Mouse (Mus musculus) megakaryocyte, adult 5-6 weeks (primary cell): ENCODE data around the gene Lsr. TPM values are rescaled to one million over a fixed set of nuclear protein-coding genes. Genes with fewer than 3 reads are reported as not detected.
A peak's percentile ranks its signal among the peaks of the same experiment; 100 is the strongest.
"Not testable (repeated sequence)": the region's sequence is repeated elsewhere in the genome, so short reads cannot be mapped to it uniquely, and the experiment has no call there.

Experiments used
- ATAC-seq: 2 replicates; pipeline ENCODE4 v1.8.0; 2016; ENCODE audit warnings: mild to moderate bottlenecking, inconsistent platforms; ENCODE audit not compliant: poor library complexity, severe bottlenecking
- total RNA-seq, 2 experiments: library from RNA; stranded (forward) in 1 of 2; stranded (reverse) in 1 of 2; fragments of 153-499, 151-499 nt in 1 of 2; fragments of 221-1000, 200-1000 nt in 1 of 2; gene quantifications; 2 replicates each; pipeline versions ENCODE4 v1.2.3 to v1.2.4; 2015 to 2017

The Lsr gene
- total RNA-seq, 2 experiments from 2014 or later, result 6.1 to 7.3 TPM

GRCm38 (mm10) chr7:30964366-30964765 lies 8.9 kb downstream of the Lsr start:
- no peak for ATAC-seq

- ATAC-seq, result no peak
These were observed 10.4 kb downstream of the Lsr start for GRCm38 (mm10) chr7:30962862-30963261.

GRCm38 (mm10) chr7:30959786-30960349 lies 13.4 kb downstream of the Lsr start:
- no peak for ATAC-seq

DNA sequence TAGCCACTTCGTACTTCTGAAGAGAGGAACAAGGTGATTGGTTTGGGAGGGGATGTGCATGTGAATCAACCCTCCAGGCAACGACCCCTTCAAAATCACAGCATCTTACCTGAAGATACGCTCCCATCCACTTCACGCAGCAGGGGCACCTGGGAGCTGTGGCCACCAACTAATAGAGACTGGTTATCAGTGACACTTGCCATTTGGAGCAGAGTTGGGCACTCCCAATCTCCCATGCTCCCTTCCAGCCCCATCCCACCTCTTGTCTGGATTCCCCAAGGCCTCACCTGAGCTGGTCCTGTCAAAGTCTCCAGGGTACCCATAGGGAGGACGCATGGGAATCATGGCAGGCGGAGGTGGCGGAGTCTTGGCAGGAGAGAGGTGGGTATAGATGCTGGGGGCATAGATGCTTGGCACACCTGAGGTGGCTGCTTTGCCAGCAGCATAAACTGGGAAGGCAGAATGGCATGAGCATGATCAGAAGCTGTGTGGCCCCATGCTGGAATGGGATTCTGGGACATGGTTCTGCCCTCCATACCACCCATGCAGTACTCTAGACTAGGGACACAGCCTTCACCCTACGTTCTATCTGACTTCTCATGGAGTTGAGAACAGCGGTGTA lies 14.3 kb downstream of the Lsr start:
- no peak for ATAC-seq

DNA sequence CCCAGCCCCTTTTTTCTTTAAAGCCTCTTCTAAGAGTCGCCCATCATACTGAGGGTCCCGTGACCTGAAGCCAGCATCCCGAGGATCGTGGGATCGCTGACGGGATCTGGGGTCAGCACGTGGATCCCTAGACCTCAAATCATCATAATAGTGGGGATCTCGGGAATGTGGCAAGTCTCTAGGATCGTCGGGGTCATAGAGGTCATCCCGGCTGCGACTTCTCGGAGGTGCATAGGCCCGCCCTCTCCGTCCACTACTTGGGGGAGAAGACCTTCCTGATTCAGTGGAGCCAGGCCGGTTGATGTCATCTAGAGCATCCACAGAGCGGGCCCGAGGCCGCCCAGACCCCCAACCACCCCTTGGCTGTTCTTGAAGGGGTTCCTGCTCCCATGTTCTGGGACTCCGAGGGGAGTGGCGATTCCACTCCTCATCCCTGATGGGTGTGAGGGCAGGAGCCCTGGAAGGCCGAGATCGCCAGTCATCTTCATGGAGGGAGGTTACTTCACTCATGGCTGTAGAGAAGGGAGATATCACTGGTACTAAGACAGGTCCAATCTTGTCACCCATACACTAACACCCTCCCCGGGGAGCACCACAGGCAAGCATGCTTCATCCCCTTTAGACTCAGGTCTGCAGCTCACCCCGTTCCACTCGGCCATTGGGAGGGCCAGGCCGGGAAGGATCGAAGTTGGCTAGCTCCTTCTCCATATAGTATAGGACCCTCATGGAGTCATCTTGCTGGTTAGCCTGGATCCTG lies 15.0 kb downstream of the Lsr start:
- no peak for ATAC-seq

DNA sequence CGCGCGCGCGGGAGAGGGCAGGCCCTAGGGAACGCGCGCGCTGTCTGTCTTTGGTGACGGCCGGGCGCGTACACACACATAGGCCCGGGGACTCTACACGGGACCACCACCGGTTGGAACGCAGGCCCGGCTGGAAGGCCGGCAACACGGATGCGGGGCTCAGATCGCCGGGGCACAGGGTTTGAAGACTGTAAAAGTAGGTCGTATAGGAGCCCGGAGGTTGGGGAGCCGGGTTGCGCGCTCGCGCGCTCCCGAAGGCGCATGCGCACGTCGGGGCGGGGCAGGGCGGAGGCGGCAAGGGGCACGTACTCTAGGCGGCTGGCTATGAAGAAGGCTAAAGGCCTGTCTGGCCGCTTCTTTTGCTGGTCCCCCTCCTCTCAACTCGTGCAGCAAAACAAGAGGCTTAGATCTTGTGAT lies 15.9 kb downstream of the Lsr start:
- ATAC-seq, result peak; percentile 52

DNA sequence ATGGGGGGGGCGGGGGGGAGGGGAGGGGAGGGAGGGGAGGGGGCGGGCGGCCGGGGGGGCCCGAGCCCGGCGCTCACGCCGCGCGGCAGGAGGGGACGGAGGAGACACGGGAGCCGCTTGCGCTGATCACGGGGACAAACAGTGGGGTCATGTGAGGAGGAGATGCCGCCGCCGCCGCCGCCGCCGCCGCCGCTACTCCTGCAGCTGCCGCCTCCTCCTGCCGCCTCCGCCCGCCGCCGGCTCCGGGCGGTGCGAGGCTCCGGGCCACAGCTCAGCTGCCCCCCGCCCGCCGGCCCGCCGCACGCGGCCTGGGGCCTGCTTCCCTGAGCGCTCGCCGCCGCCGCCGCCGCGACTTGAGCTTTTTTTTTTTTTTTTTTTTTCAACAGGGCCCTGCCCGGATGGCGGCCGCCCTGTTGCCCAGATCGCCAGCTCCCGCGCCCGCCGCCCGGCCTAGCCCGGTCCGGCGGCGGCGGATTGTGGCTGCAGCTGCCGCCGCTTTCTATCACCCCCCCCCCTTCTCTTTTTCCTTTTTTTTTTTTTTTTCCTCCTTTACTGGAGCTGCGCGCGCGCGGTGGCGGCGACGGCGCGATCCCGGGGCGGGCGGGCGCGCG lies 16.4 kb downstream of the Lsr start, which contains the start of gene Usf2:
Usf2 (minus strand) TSS at position 48 of the 611 bp plus-strand sequence.
- peak; percentile 41 for ATAC-seq

DNA sequence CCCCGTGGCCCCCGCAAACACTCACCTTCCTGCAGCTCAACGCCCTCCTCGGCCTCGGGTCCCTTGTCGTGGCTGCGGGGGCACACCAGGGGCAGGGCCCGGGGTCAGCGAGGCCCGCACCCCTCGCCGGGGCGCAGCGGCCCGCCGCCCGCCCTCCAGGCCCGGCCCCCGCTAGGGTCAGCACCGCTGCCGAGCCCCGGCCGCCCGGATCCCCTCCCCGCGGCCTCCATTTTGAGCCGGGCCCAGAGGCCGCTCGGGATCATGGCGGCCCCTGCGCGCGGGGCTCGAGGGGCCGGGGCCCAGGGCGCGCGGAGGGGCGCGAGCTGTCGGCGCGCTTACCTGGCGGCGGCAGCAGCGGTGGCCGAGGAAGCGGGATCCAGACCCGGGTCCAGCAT lies 16.9 kb downstream of the Lsr start:
- ATAC-seq, result no peak

GRCm38 (mm10) chr7:30955584-30956356 lies 17.5 kb downstream of the Lsr start:
- ATAC-seq, result peak; percentile 71

GRCm38 (mm10) chr7:30954971-30955520 lies 18.2 kb downstream of the Lsr start:
- no peak for ATAC-seq

GRCm38 (mm10) chr7:30954036-30954435 lies 19.2 kb downstream of the Lsr start:
- no peak for ATAC-seq

DNA sequence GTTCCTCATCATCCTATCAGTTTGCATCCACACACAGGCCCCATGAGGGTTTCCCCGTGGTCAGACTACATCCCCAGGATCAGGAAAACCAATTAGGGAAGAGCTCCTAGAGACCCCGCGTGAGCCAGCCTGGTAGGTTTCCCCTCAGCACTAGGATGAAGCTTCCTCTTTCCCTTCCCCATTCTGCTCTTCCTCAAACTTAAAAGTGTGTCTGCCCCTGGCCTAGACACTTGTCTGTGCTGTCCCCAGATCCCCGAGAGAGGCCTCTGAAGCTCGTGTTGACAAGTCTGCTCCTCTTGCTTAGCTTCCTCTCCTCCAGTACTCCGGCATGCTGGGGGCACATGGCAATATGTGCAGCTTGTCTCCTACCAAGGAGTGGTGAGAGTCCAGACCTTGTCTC lies 19.8 kb downstream of the Lsr start:
- ATAC-seq, result peak; percentile 45

GRCm38 (mm10) chr7:30952441-30953265 lies 20.6 kb downstream of the Lsr start:
- no peak for ATAC-seq

GRCm38 (mm10) chr7:30949902-30950301 lies 23.4 kb downstream of the Lsr start:
- not testable (repeated sequence) for ATAC-seq

- ATAC-seq, result no peak
These were observed 27.4 kb downstream of the Lsr start for GRCm38 (mm10) chr7:30945876-30946275.

DNA sequence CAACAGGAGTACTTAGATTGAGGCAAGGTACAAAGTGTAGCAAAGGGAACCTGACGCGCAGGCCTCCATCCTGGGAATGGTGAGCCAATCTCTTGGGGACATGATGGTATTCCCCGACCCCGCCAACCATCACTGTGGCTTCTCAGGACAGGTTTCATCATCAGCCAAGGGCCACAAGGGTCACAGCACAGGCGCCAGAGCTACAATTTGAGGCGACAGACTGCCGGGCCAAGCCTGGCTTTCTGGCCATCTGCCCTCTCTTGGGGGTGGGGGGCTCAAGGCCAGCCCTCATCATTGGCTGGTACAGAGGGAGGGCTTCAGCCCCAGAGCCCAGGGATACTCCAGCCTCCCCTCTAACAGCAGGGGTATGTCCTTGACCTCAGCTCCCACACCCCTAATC lies 27.8 kb downstream of the Lsr start:
- not testable (repeated sequence) for ATAC-seq

GRCm38 (mm10) chr7:30944706-30945105 lies 28.6 kb downstream of the Lsr start:
- not testable (repeated sequence) for ATAC-seq

- ATAC-seq, result no peak
These were observed 29.2 kb downstream of the Lsr start, which contains the start of gene Hamp for GRCm38 (mm10) chr7:30943909-30944635. Gene Hamp (minus strand): TSS chr7:30944032.

- ATAC-seq, result peak; percentile 79
These were observed 30.9 kb downstream of the Lsr start for GRCm38 (mm10) chr7:30942365-30942764.
